Mouse (Mus musculus): ENCODE data around the gene Gpr157. TPM values are rescaled to one million over a fixed set of nuclear protein-coding genes. Genes with fewer than 3 reads are reported as not detected.

Gpr157 gene
- total RNA-seq, 4 experiments from 2014 or later, result 28.8 to 42.7 (median 39.0) TPM

DNA sequence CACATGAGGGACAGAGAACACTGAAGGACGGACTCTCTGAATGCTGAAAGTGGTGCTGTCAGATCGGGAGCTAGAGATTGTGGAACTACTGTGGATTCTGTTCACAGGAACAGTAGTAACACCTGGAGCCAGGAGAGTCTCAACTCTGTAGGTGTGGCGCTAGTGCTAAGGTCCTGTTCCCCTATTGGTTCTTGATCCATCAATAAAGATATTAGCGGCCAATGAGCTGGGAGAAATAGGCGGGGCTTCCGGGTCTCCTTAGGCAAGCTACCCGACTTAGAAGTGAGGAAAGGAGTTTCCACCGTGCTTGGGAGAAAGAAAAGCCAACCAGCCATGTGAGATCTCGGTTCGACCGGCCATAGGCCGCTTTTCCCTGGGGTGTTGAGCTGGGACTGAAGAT, 57.1 kb downstream of the Gpr157 start:
- no peak for DNase-seq (ENCODE audit: low spot score)

DNA sequence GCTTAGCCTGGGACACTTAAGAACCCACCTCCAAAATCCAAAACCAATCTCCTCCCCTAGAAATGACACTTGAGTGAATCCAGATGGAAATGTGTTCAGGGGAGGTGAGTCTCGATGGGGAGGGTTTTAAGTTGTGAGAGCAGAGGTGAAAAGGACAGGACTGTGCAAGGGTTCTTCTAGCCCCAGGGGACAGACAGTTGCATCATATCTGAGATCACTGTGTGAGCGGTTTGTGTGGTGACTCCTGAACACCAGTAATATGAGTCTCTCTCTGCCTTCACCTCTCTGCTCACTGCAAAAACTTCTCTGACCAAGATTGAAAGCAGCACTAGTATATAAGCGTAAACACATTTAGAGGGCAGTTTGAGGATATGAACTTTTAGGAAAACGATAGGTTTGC, 59.1 kb downstream of the Gpr157 start:
- DNase-seq (ENCODE audit: low spot score), result no peak

DNA sequence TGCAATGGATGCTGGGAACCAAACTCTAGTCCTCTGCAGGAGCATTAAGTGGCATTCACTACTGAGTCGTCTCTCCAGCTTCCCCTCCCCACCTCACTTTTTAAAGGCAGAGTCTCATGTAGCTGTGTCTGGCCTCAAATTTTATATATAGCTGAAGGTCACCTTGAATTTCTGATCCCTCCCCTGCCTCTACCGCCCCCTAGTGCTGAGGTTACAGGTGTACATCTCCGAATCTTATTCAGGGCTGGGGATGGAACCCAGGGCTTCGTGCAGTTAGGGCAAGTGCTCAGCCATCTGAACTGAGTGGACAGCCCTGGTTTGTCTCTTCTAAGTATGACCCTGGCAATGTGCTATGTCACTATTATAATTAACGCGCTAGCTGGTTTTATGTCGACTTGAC, 63.9 kb downstream of the Gpr157 start:
- DNase-seq (ENCODE audit: low spot score), result no peak

DNA sequence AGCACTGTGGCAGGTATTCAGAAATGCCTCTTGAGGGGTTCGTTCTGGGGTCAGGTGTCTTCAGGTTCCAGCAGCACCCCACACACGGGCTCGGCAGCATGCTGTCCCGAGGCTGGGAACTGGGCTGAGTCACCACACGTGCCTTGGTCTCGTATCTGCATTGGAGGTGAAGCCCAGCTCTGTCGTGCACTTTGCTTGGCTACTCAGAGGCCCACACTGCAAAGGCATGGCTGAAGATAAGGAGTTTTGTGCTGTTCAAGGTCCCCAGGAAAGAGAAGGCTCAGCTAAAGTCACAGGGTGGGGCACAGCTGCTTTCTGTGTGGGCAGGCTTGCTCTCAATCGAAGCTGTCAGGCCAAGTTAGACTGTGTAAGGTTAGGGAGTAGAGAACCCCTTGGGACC, 65.3 kb downstream of the Gpr157 start:
- DNase-seq (ENCODE audit: low spot score), result no peak

DNA sequence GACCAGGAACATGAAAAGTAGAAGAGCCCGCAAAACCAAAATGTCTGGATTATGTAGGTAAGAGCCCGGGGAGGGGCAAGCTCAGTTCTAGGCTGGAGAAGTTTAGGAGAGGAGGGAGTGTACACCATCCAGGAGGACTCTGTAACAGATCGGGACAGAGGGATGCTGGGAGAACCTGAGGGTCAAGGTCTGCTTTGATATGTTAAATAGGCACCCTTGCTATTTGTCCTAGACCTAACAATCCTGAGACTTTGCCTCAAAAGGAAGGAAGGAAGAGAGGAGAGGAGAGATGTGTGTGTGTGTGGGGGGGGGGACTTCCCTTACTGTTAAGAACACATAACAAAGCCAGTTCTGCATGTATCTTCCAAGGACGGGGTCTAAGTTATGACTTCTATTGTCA, 68.1 kb downstream of the Gpr157 start:
- DNase-seq (ENCODE audit: low spot score), result no peak

Small RNA genes lying within 50 kb of the gene (microRNA-seq; reads per million reads assigned to microRNA genes)
- 12,191 reads per million, percentile 96 among the genes with 10 or more reads in this experiment for gene Mir34a

Other genes with a start within 250 kb of the Gpr157 start
- 10 to 100 TPM; 24.7 to 43.0 (median 31.0) TPM for gene Spsb1, start 132.3 kb upstream of the Gpr157 start, total RNA-seq (2022)
- gene H6pd, start 78.3 kb upstream of the Gpr157 start, total RNA-seq (2022), result 10 to 100 TPM; 37.5 to 44.8 (median 41.2) TPM
- gene Slc2a5, start 31.9 kb downstream of the Gpr157 start, total RNA-seq (2022), result under 1 TPM in 1 of 4 experiments, not detected in 3; 0.55 TPM
- gene Slc2a7, start 61.6 kb downstream of the Gpr157 start, total RNA-seq (2022), result not detected
- under 1 TPM in 1 of 4 experiments, not detected in 3; 0.29 TPM for gene Car6, start 114.0 kb downstream of the Gpr157 start, total RNA-seq (2022)
- gene Eno1, start 149.4 kb downstream of the Gpr157 start, total RNA-seq (2022), result 100 to 1,000 TPM; 110 to 133 (median 121) TPM
- 10 to 100 TPM; 34.8 to 57.6 (median 51.3) TPM for gene Rere, start 194.3 kb downstream of the Gpr157 start, total RNA-seq (2022)

Measured in heart, adult 8-10 months (tissue).